In genomic region chr5:142384911-142385660, GRCm38 (mm10) we compare ENCODE assay signal across 7 mouse cellular contexts. TPM values are rescaled to one million over a fixed set of nuclear protein-coding genes. Genes with fewer than 3 reads are reported as not detected.
DNase-seq lines count a peak whose midpoint lies in the region; ATAC-seq lines count a peak whose summit lies in the region.

No protein-coding gene starts in this region.

- peaks cover 15% of the 10 kb centered on the region for H3K4me1 ChIP-seq in intestine, embryonic 16.5 days (ENCODE audit: control insufficient read depth, insufficient read depth, low read length)

- no peaks in the 10 kb centered on the region for H3K36me3 ChIP-seq in intestine, embryonic 16.5 days (ENCODE audit: control insufficient read depth, insufficient read depth, low read length)

- no peaks in the 10 kb centered on the region for H3K27me3 ChIP-seq in intestine, embryonic 16.5 days (replicated peaks; ENCODE audit: control insufficient read depth, insufficient read depth, low read length)

- DNase-seq in MN1 (ENCODE audit: low spot score): peak; percentile 76
- peak; percentile 78 for DNase-seq in brain, adult 2 months (ENCODE audit: low read depth, low spot score)
- DNase-seq in gastrocnemius, postnatal 10 days: peak; percentile 58
- peak; percentile 63 for DNase-seq in neural tube, embryonic 10.5 days (ENCODE audit: extremely low spot score, low spot score)
- no peak for DNase-seq in T-cell, adult 2 months (ENCODE audit: low spot score)
- DNase-seq in cerebellum, postnatal 36 days: no peak

- 0 out of 2 replicates have a peak overlapping the region, but pooled peaks have one; percentile 14 for H3K9ac ChIP-seq in intestine, embryonic 16.5 days (ENCODE audit: low read depth, low read length)

- peak overlapping the region; percentile 68 for H3K27ac ChIP-seq in intestine, embryonic 16.5 days (ENCODE audit: low read length)

- ATAC-seq in intestine, embryonic 16.5 days: no peak

- peak overlapping the region; percentile 19; the same call in 1 of the 2 replicates for H3K4me2 ChIP-seq in intestine, embryonic 16.5 days (ENCODE audit: low read depth, low read length)

- no peaks in the 10 kb centered on the region for H3K9me3 ChIP-seq in intestine, embryonic 16.5 days (ENCODE audit: control insufficient read depth, low read length)

- 38% methylated on average over 22 of the region's 23 CpGs for WGBS in intestine, embryonic 16.5 days

- no peak overlapping the region for H3K4me3 ChIP-seq in intestine, embryonic 16.5 days (ENCODE audit: low read length)

RNA-seq across cellular contexts. Expression of gene Foxk1, which starts 16.2 kb away (rescaled TPM):
- total RNA-seq in gastrocnemius, postnatal 10 days (2021): 10 to 100 TPM; 17.5 to 19.1 TPM
- 1.9 and 2.0 TPM in 2 replicates for polyA plus RNA-seq in intestine, embryonic 16.5 days (2015; fragmentation: Nextera tagmentation; extraction: Ambion mirVana)

Comparison
In these comparisons a context has a peak if more than half of its experiments do, and no peak if none do; other contexts are left out.
1. DNase-seq: peak in MN1 (single experiment), brain, adult 2 months (single experiment), gastrocnemius, postnatal 10 days (single experiment) and neural tube, embryonic 10.5 days (single experiment); none in T-cell, adult 2 months (single experiment) and cerebellum, postnatal 36 days (0 of 2).